16 mouse cellular contexts compared by ENCODE assay signal in genomic region chr2:61813106-61813505, GRCm38 (mm10). TPM values are rescaled to one million over a fixed set of nuclear protein-coding genes. Genes with fewer than 3 reads are reported as not detected.
DNase-seq lines count a peak whose midpoint lies in the region; ATAC-seq and TF ChIP-seq lines count a peak whose summit lies in the region.
"Had no signal": no experiment of that assay in that cellular context is flagged by ENCODE, and none has a peak within 500 bp of the region (broad histone marks: within the 10 kb centered on the region; RNA-seq: fewer than 3 reads in every experiment).

No protein-coding gene starts in this region.

- H3K27me3 ChIP-seq in hindbrain, embryonic 10.5 days (ENCODE audit: insufficient read depth, poor library complexity, severe bottlenecking) = peaks cover 98% of the 10 kb centered on the region
- peaks cover 51% of the 10 kb centered on the region for H3K27me3 ChIP-seq in hindbrain, postnatal 0 days (ENCODE audit: insufficient read depth, low read length)
- peaks cover 73% of the 10 kb centered on the region for H3K27me3 ChIP-seq in midbrain, embryonic 14.5 days (ENCODE audit: control insufficient read depth, insufficient read depth, low read length)
- peaks cover 56% of the 10 kb centered on the region for H3K27me3 ChIP-seq in midbrain, embryonic 15.5 days (replicated peaks)
- peaks cover 100% of the 10 kb centered on the region for H3K27me3 ChIP-seq in forebrain, embryonic 10.5 days (ENCODE audit: poor library complexity, severe bottlenecking)
- H3K27me3 ChIP-seq in neural tube, embryonic 11.5 days (ENCODE audit: control insufficient read depth, insufficient read depth, low read length) = peaks cover 66% of the 10 kb centered on the region
- H3K27me3 ChIP-seq in cerebellum, adult 2 months (ENCODE audit: control insufficient read depth, insufficient read depth, low read length) = peaks cover 15% of the 10 kb centered on the region; the same call in 1 of the 2 replicates

- no peak overlapping the region for H3K4me3 ChIP-seq in hindbrain, embryonic 10.5 days
- no peak overlapping the region for H3K4me3 ChIP-seq in hindbrain, postnatal 0 days (ENCODE audit: low read length)
- no peak overlapping the region for H3K4me3 ChIP-seq in midbrain, embryonic 14.5 days (replicated peaks; ENCODE audit: low read depth, low read length)
- no peak overlapping the region for H3K4me3 ChIP-seq in midbrain, embryonic 15.5 days
- peak overlapping the region; percentile 58; the same call in 1 of the 2 replicates for H3K4me3 ChIP-seq in forebrain, embryonic 10.5 days
- no peak overlapping the region for H3K4me3 ChIP-seq in neural tube, embryonic 11.5 days (ENCODE audit: low read depth, low read length)
- H3K4me3 ChIP-seq in cerebellum, adult 2 months (replicated peaks; ENCODE audit: insufficient read depth, low read depth, low read length) = no peak overlapping the region

- no peaks in the 10 kb centered on the region for H3K36me3 ChIP-seq in hindbrain, embryonic 10.5 days
- H3K36me3 ChIP-seq in hindbrain, postnatal 0 days (ENCODE audit: insufficient read depth, low read length) = no peaks in the 10 kb centered on the region
- no peaks in the 10 kb centered on the region for H3K36me3 ChIP-seq in midbrain, embryonic 14.5 days (ENCODE audit: control insufficient read depth, insufficient read depth, low read length)
- no peaks in the 10 kb centered on the region for H3K36me3 ChIP-seq in midbrain, embryonic 15.5 days (replicated peaks)
- no peaks in the 10 kb centered on the region for H3K36me3 ChIP-seq in forebrain, embryonic 10.5 days (replicated peaks)
- no peaks in the 10 kb centered on the region for H3K36me3 ChIP-seq in neural tube, embryonic 11.5 days (ENCODE audit: control insufficient read depth, insufficient read depth, low read length)
- H3K36me3 ChIP-seq: limb, embryonic 15.5 days had no signal

- H3K9me3 ChIP-seq in hindbrain, embryonic 10.5 days = no peaks in the 10 kb centered on the region
- H3K9me3 ChIP-seq in hindbrain, postnatal 0 days (ENCODE audit: low read length) = no peaks in the 10 kb centered on the region
- H3K9me3 ChIP-seq in midbrain, embryonic 14.5 days (ENCODE audit: control insufficient read depth, low read length) = no peaks in the 10 kb centered on the region
- no peaks in the 10 kb centered on the region for H3K9me3 ChIP-seq in midbrain, embryonic 15.5 days
- no peaks in the 10 kb centered on the region for H3K9me3 ChIP-seq in forebrain, embryonic 10.5 days
- H3K9me3 ChIP-seq in neural tube, embryonic 11.5 days (ENCODE audit: control insufficient read depth, low read length) = no peaks in the 10 kb centered on the region
- H3K9me3 ChIP-seq: limb, embryonic 15.5 days had no signal

- H3K9ac ChIP-seq in hindbrain, postnatal 0 days (replicated peaks; ENCODE audit: low read length) = no peak overlapping the region
- H3K9ac ChIP-seq in midbrain, embryonic 14.5 days (replicated peaks; ENCODE audit: low read length) = no peak overlapping the region
- no peak overlapping the region for H3K9ac ChIP-seq in midbrain, embryonic 15.5 days
- H3K9ac ChIP-seq in neural tube, embryonic 11.5 days (ENCODE audit: low read length) = no peak overlapping the region

- peak; percentile 19 for DNase-seq in hindbrain, embryonic 10.5 days (ENCODE audit: low spot score)
- no peak for DNase-seq in hindbrain, postnatal 0 days (ENCODE audit: low spot score)
- peak; percentile 38 for DNase-seq in midbrain, embryonic 14.5 days
- no peak for DNase-seq in forebrain, embryonic 10.5 days (ENCODE audit: extremely low spot score, low spot score)
- peak; percentile 17 for DNase-seq in neural tube, embryonic 11.5 days (ENCODE audit: low spot score)
- DNase-seq in cerebellum, adult 2 months = no peak
- DNase-seq in cerebellum, postnatal 36 days = no peak
- DNase-seq: cerebellum, adult 8-10 months; kidney, postnatal 14 days; right cerebral cortex, postnatal 25 days; thymus, postnatal 14 days had no signal

- no peak for TF ChIP-seq POLR2A in cerebellum, adult 2 months (IDR thresholded peaks at IDR 0.05; ENCODE audit: borderline replicate concordance, insufficient read depth, low read length)

- ATAC-seq in hindbrain, postnatal 0 days = no peak
- ATAC-seq in midbrain, embryonic 14.5 days (ENCODE audit: low FRiP score, low TSS enrichment) = no peak
- ATAC-seq in midbrain, embryonic 15.5 days (replicated peaks) = no peak
- no peak for ATAC-seq in neural tube, embryonic 11.5 days (ENCODE audit: insufficient read depth, low FRiP score, low TSS enrichment)

- H3K4me1 ChIP-seq in hindbrain, embryonic 10.5 days (replicated peaks) = peaks cover 26% of the 10 kb centered on the region
- H3K4me1 ChIP-seq in hindbrain, postnatal 0 days (ENCODE audit: insufficient read depth, low read length) = peaks cover 6% of the 10 kb centered on the region; the same call in 1 of the 2 replicates
- H3K4me1 ChIP-seq in midbrain, embryonic 14.5 days (ENCODE audit: control insufficient read depth, insufficient read depth, low read length) = 0 out of 2 replicates have a peak, but pooled peaks cover 16% of the 10 kb centered on the region
- H3K4me1 ChIP-seq in midbrain, embryonic 15.5 days = peaks cover 27% of the 10 kb centered on the region
- H3K4me1 ChIP-seq in forebrain, embryonic 10.5 days = peaks cover 31% of the 10 kb centered on the region
- peaks cover 12% of the 10 kb centered on the region; the same call in 1 of the 2 replicates for H3K4me1 ChIP-seq in neural tube, embryonic 11.5 days (ENCODE audit: control insufficient read depth, insufficient read depth, low read length)
- H3K4me1 ChIP-seq in cerebellum, adult 2 months (ENCODE audit: control insufficient read depth, insufficient read depth, low read length) = no peaks in the 10 kb centered on the region

- no peak overlapping the region for H3K4me2 ChIP-seq in hindbrain, postnatal 0 days (ENCODE audit: low read depth, low read length)
- no peak overlapping the region for H3K4me2 ChIP-seq in midbrain, embryonic 14.5 days (ENCODE audit: low read length)
- H3K4me2 ChIP-seq in midbrain, embryonic 15.5 days = no peak overlapping the region
- no peak overlapping the region for H3K4me2 ChIP-seq in neural tube, embryonic 11.5 days (ENCODE audit: low read depth)

- no peak overlapping the region for H3K27ac ChIP-seq in hindbrain, embryonic 10.5 days
- H3K27ac ChIP-seq in hindbrain, postnatal 0 days = no peak overlapping the region
- H3K27ac ChIP-seq in midbrain, embryonic 14.5 days (replicated peaks; ENCODE audit: low read depth, low read length) = no peak overlapping the region
- H3K27ac ChIP-seq in midbrain, embryonic 15.5 days = no peak overlapping the region
- H3K27ac ChIP-seq in forebrain, embryonic 10.5 days = no peak overlapping the region
- no peak overlapping the region for H3K27ac ChIP-seq in neural tube, embryonic 11.5 days (ENCODE audit: low read depth, low read length)
- H3K27ac ChIP-seq in cerebellum, adult 2 months (ENCODE audit: insufficient read depth, low read length) = no peak overlapping the region
- H3K27ac ChIP-seq: limb, embryonic 15.5 days had no signal

- 4% methylated on average over 6 of the region's 6 CpGs for WGBS in hindbrain, embryonic 10.5 days
- 16% methylated on average over 6 of the region's 6 CpGs for WGBS in hindbrain, postnatal 0 days
- WGBS in midbrain, embryonic 14.5 days = 4% methylated on average over 6 of the region's 6 CpGs
- 8% methylated on average over 6 of the region's 6 CpGs for WGBS in midbrain, embryonic 15.5 days
- 4% methylated on average over 6 of the region's 6 CpGs for WGBS in forebrain, embryonic 10.5 days
- 2% methylated on average over 6 of the region's 6 CpGs for WGBS in neural tube, embryonic 11.5 days
- 78% methylated on average over 6 of the region's 6 CpGs for WGBS in cerebellum, adult 2 months

- TF ChIP-seq CTCF in hindbrain, postnatal 0 days (IDR thresholded peaks at IDR 0.05; ENCODE audit: low read depth) = no peak
- TF ChIP-seq CTCF in cerebellum, adult 2 months (IDR thresholded peaks at IDR 0.05; ENCODE audit: borderline replicate concordance, insufficient read depth, low read depth, low read length) = no peak

RNA-seq across cellular contexts. Expression of gene Tbr1, which starts 10.4 kb away (rescaled TPM):
- 0.30 TPM in 1 of 2 replicates, not detected in the other for polyA plus RNA-seq in hindbrain, embryonic 10.5 days (2016; fragmentation: Nextera tagmentation; extraction: Ambion mirVana)
- total RNA-seq in hindbrain, postnatal 0 days (2014; rRNA removed) = 0.58 and 1.1 TPM in 2 replicates
- 0.48 and 0.50 TPM in 2 replicates for polyA plus RNA-seq in hindbrain, postnatal 0 days (2015; fragmentation: Nextera tagmentation; extraction: Ambion mirVana)
- polyA plus RNA-seq in midbrain, embryonic 14.5 days (2014; fragmentation: Nextera tagmentation; extraction: Ambion mirVana) = 1.1 TPM in 2 replicates
- 2.8 and 3.7 TPM in 2 replicates for polyA plus RNA-seq in midbrain, embryonic 15.5 days (2015; fragmentation: Nextera tagmentation; extraction: Ambion mirVana)
- 2.4 and 5.0 TPM in 2 replicates for polyA plus RNA-seq in forebrain, embryonic 10.5 days (2016; fragmentation: Nextera tagmentation; extraction: Ambion mirVana)
- polyA plus RNA-seq in neural tube, embryonic 11.5 days (2014; fragmentation: Nextera tagmentation; extraction: Ambion mirVana) = 0.29 and 0.57 TPM in 2 replicates
- polyA plus RNA-seq in cerebellum, adult 2 months (2012; rRNA removed) = 0.39 and 0.57 TPM in 2 replicates
- total RNA-seq: gastrocnemius, adult 18-20 months; MEL had no signal
- polyA plus RNA-seq: heart, embryonic 14.5 days had no signal

Comparison
In these comparisons a context has a peak if more than half of its experiments do, and no peak if none do; other contexts are left out.
1. DNase-seq: peak in hindbrain, embryonic 10.5 days (single experiment), midbrain, embryonic 14.5 days (single experiment) and neural tube, embryonic 11.5 days (single experiment); none in hindbrain, postnatal 0 days (single experiment), forebrain, embryonic 10.5 days (single experiment), cerebellum, adult 2 months (0 of 2) and cerebellum, postnatal 36 days (0 of 2).